Mouse (Mus musculus) kidney, embryonic 14.5 days (tissue): Measurements from ENCODE around the gene Btbd35f24. TPM values are rescaled to one million over a fixed set of nuclear protein-coding genes. Genes with fewer than 3 reads are reported as not detected.
"Not testable (repeated sequence)": the region's sequence is repeated elsewhere in the genome, so short reads cannot be mapped to it uniquely, and the experiment has no call there.

Source experiments
- ATAC-seq: fragments of 200-750 bp; cut with Nextera tagmentation; 2 replicates; pipeline ENCODE4 v1.8.0; 2017; ENCODE audit warnings: moderate number of reproducible peaks, mild to moderate bottlenecking, moderate TSS enrichment, moderate library complexity; ENCODE audit not compliant: low FRiP score, low TSS enrichment
- H3K27ac ChIP-seq: fragments of 300-500 bp; sonication (generic); 2 replicates; pipeline ENCODE4 v1.5.1; 2014; ENCODE audit warnings: low read depth, mild to moderate bottlenecking, low read length, moderate library complexity, mixed read lengths
- H3K27me3 ChIP-seq: fragments of 300-500 bp; sonication (generic); 2 replicates; pipeline ENCODE4 v1.6.1; 2014; ENCODE audit warnings: mild to moderate bottlenecking, low read length; ENCODE audit not compliant: control insufficient read depth, insufficient read depth
- H3K36me3 ChIP-seq: fragments of 300-500 bp; sonication (generic); 2 replicates; pipeline ENCODE4 v1.6.1; 2014; ENCODE audit warnings: low read length, mixed read lengths; ENCODE audit not compliant: control insufficient read depth, insufficient read depth
- H3K4me1 ChIP-seq: fragments of 300-500 bp; sonication (generic); 2 replicates; pipeline ENCODE4 v1.6.1; 2014; ENCODE audit warnings: low read length, mixed read lengths; ENCODE audit not compliant: control insufficient read depth, insufficient read depth
- H3K4me2 ChIP-seq: fragments of 300-500 bp; sonication (generic); replicated peaks from 2 replicates; pipeline ENCODE4 v1.6.1; 2014; ENCODE audit warnings: low read depth, mild to moderate bottlenecking, low read length
- H3K4me3 ChIP-seq: fragments of 300-500 bp; sonication (generic); 2 replicates; pipeline ENCODE4 v1.5.1; 2014; ENCODE audit warnings: mild to moderate bottlenecking, low read length
- H3K9ac ChIP-seq: fragments of 300-500 bp; sonication (generic); 2 replicates; pipeline ENCODE4 v1.6.1; 2014; ENCODE audit warnings: low read depth, mild to moderate bottlenecking, low read length, moderate library complexity
- H3K9me3 ChIP-seq: fragments of 300-500 bp; sonication (generic); 2 replicates; pipeline ENCODE4 v1.6.1; 2016; ENCODE audit warnings: low read length; ENCODE audit not compliant: control insufficient read depth
- WGBS: fragments of 180-500 bp; shearing (Covaris S2); extraction: QIAGEN DNeasy Blood & Tissue Kit; methylation state at CpG from one replicate; pipeline ENCODE4 v1.1.7; 2014; 5-methylcytosine and 5-hydroxymethylcytosine counted together
- polyA plus RNA-seq: library from polyadenylated mRNA; unstranded; fragments of >200 nt; fragmentation: Nextera tagmentation; extraction: Ambion mirVana; gene quantifications from 2 replicates; pipeline ENCODE4 v1.2.1, GENCODE M21; 2014

Btbd35f24 gene
- polyA plus RNA-seq: not detected in 2 replicates

GRCm38 (mm10) chrX:3195727-3196126, at the start of gene Btbd35f24:
Gene Btbd35f24 (minus strand): TSS chrX:3195827.
- ATAC-seq, H3K27me3 ChIP-seq: not testable (repeated sequence)

More at GRCm38 (mm10) chrX:3195727-3196126, at the start of gene Btbd35f24:
- H3K4me2 ChIP-seq, H3K4me3 ChIP-seq, H3K36me3 ChIP-seq, H3K9ac ChIP-seq, H3K27ac ChIP-seq, H3K4me1 ChIP-seq, H3K9me3 ChIP-seq: not testable (repeated sequence)
- 20% methylated on average over 1 of the region's 2 CpGs for WGBS

Other genes with a start within 250 kb of the Btbd35f24 start
- gene Btbd35f23, start 119.0 kb downstream of the Btbd35f24 start, polyA plus RNA-seq: not detected in 2 replicates
- gene Btbd35f11, start 247.9 kb upstream of the Btbd35f24 start, polyA plus RNA-seq: not detected in 2 replicates